Comparison of ENCODE assay signal across 28 mouse cellular contexts in the genomic region with DNA sequence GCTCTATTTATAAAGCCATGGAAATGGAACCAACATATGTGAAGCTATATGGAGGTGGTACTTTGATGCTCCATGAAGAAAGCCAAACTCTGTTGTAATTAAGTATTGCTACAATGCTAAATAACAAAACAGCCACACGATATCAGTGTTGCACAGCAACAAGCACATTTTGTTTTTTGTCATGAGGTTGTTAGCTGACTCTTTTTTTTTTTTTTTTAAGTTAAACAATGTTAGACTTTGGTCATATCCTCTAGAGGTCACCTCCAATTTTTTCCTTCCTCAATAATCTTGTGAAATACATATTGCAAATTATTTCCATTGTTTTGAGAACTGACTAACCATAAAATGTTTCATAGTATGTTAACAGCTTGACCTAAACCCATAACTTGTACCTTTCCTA.
"Had no signal": no experiment of that assay in that cellular context is flagged by ENCODE, and none has a peak within 500 bp of the region (broad histone marks: within the 10 kb centered on the region; RNA-seq: fewer than 3 reads in every experiment).

No protein-coding gene starts in this region.

- H3K4me3 ChIP-seq: embryonic facial prominence, embryonic 10.5 days; embryonic facial prominence, embryonic 12.5 days; embryonic facial prominence, embryonic 13.5 days; embryonic facial prominence, embryonic 15.5 days; erythroblast, embryonic 14.5 days; forebrain, embryonic 10.5 days; forebrain, embryonic 12.5 days; forebrain, embryonic 13.5 days; forebrain, embryonic 15.5 days; gastrocnemius, adult 2 months; heart, adult 2 months had no signal

- H3K4me1 ChIP-seq: embryonic facial prominence, embryonic 10.5 days; embryonic facial prominence, embryonic 12.5 days; embryonic facial prominence, embryonic 13.5 days; embryonic facial prominence, embryonic 15.5 days; forebrain, embryonic 10.5 days; forebrain, embryonic 12.5 days; forebrain, embryonic 13.5 days; forebrain, embryonic 15.5 days had no signal

- ATAC-seq: forebrain, embryonic 13.5 days; forebrain, embryonic 14.5 days; forebrain, embryonic 15.5 days; forebrain, embryonic 16.5 days; forebrain, postnatal 0 days had no signal

- H3K4me2 ChIP-seq: embryonic facial prominence, embryonic 12.5 days; embryonic facial prominence, embryonic 13.5 days; embryonic facial prominence, embryonic 15.5 days; forebrain, embryonic 12.5 days; forebrain, embryonic 13.5 days; forebrain, embryonic 15.5 days had no signal

- H3K27ac ChIP-seq: embryonic facial prominence, embryonic 10.5 days; embryonic facial prominence, embryonic 12.5 days; embryonic facial prominence, embryonic 13.5 days; embryonic facial prominence, embryonic 15.5 days; forebrain, embryonic 10.5 days; forebrain, embryonic 12.5 days; forebrain, embryonic 13.5 days; forebrain, embryonic 15.5 days; gastrocnemius, adult 2 months; heart, adult 2 months had no signal

- H3K9ac ChIP-seq: embryonic facial prominence, embryonic 12.5 days; embryonic facial prominence, embryonic 13.5 days; embryonic facial prominence, embryonic 15.5 days; forebrain, embryonic 12.5 days; forebrain, embryonic 13.5 days; forebrain, embryonic 15.5 days; forebrain, postnatal 0 days had no signal

- H3K9me3 ChIP-seq: embryonic facial prominence, embryonic 10.5 days; embryonic facial prominence, embryonic 12.5 days; embryonic facial prominence, embryonic 13.5 days; embryonic facial prominence, embryonic 15.5 days; forebrain, embryonic 10.5 days; forebrain, embryonic 12.5 days; forebrain, embryonic 13.5 days; forebrain, embryonic 15.5 days had no signal

- H3K36me3 ChIP-seq: embryonic facial prominence, embryonic 10.5 days; embryonic facial prominence, embryonic 12.5 days; embryonic facial prominence, embryonic 13.5 days; embryonic facial prominence, embryonic 15.5 days; forebrain, embryonic 10.5 days; forebrain, embryonic 12.5 days; forebrain, embryonic 15.5 days had no signal

- H3K27me3 ChIP-seq: embryonic facial prominence, embryonic 12.5 days; embryonic facial prominence, embryonic 13.5 days; embryonic facial prominence, embryonic 15.5 days; forebrain, embryonic 12.5 days; forebrain, embryonic 13.5 days; forebrain, embryonic 15.5 days had no signal

- DNase-seq: cerebellum, adult 2 months; cerebellum, adult 8-10 months; cerebellum, adult 9-10 months; cerebellum, adult 9-11 months; cerebellum, postnatal 10 days; cerebellum, postnatal 14 days; cerebellum, postnatal 25 days; cerebellum, postnatal 36 days; embryo, embryonic 11 days; forebrain, postnatal 0 days; gastrocnemius, adult 2 months; gastrocnemius, postnatal 10 days; gastrocnemius, postnatal 14 days; gastrocnemius, postnatal 25 days; gastrocnemius, postnatal 36 days; heart, adult 18-20 months; heart, adult 2 months had no signal
